Mouse (Mus musculus) limb, embryonic 11.5 days (tissue): ENCODE results near the gene Serpinb6b. TPM values are rescaled to one million over a fixed set of nuclear protein-coding genes. Genes with fewer than 3 reads are reported as not detected.
"Not testable (repeated sequence)": the region's sequence is repeated elsewhere in the genome, so short reads cannot be mapped to it uniquely, and the experiment has no call there.

Source experiments
- ATAC-seq: fragments of 200-750 bp; cut with Nextera tagmentation; 2 replicates; pipeline ENCODE4 v1.8.0; 2017; ENCODE audit warnings: low read depth; ENCODE audit not compliant: insufficient number of reproducible peaks, low FRiP score, low TSS enrichment
- DNase-seq: peaks from one replicate; pipeline ENCODE4 v3.0.0-alpha.2; 2015; ENCODE audit warnings: low spot score
- H3K27ac ChIP-seq: fragments of 300-500 bp; sonication (generic); replicated peaks from 2 replicates; pipeline ENCODE4 v1.5.1; 2014; ENCODE audit warnings: low read depth, mild to moderate bottlenecking, low read length
- H3K27me3 ChIP-seq: fragments of 300-500 bp; sonication (generic); 2 replicates; pipeline ENCODE4 v1.6.1; 2014; ENCODE audit warnings: mild to moderate bottlenecking, low read length, mixed read lengths; ENCODE audit not compliant: control insufficient read depth, insufficient read depth
- H3K36me3 ChIP-seq: fragments of 300-500 bp; sonication (generic); 2 replicates; pipeline ENCODE4 v1.6.1; 2014; ENCODE audit warnings: mild to moderate bottlenecking, low read length, moderate library complexity, mixed read lengths; ENCODE audit not compliant: control insufficient read depth, insufficient read depth
- H3K4me1 ChIP-seq: fragments of 300-500 bp; sonication (generic); 2 replicates; pipeline ENCODE4 v1.6.1; 2014; ENCODE audit warnings: low read length, mixed read lengths; ENCODE audit not compliant: control insufficient read depth, insufficient read depth
- H3K4me2 ChIP-seq: fragments of 300-500 bp; sonication (generic); 2 replicates; pipeline ENCODE4 v1.6.1; 2014; ENCODE audit warnings: low read depth, mild to moderate bottlenecking, moderate library complexity; ENCODE audit not compliant: severe bottlenecking
- H3K4me3 ChIP-seq: fragments of 300-500 bp; sonication (generic); 2 replicates; pipeline ENCODE4 v1.5.1; 2014; ENCODE audit warnings: low read depth, low read length
- H3K9ac ChIP-seq: fragments of 300-500 bp; sonication (generic); 2 replicates; pipeline ENCODE4 v1.6.1; 2014; ENCODE audit warnings: mild to moderate bottlenecking, low read length
- H3K9me3 ChIP-seq: fragments of 300-500 bp; sonication (generic); 2 replicates; pipeline ENCODE4 v1.6.1; 2016; ENCODE audit warnings: low read length; ENCODE audit not compliant: control insufficient read depth
- WGBS: fragments of 180-500 bp; shearing (Covaris S2); extraction: QIAGEN DNeasy Blood & Tissue Kit; methylation state at CpG from one replicate; pipeline ENCODE4 v1.1.7; 2014; 5-methylcytosine and 5-hydroxymethylcytosine counted together
- polyA plus RNA-seq: library from polyadenylated mRNA; unstranded; fragments of >200 nt; fragmentation: Nextera tagmentation; extraction: Ambion mirVana; gene quantifications from 2 replicates; pipeline ENCODE4 v1.2.1, GENCODE M21; 2014

The Serpinb6b gene
- polyA plus RNA-seq, 1 experiment from 2014 or later = 0.32 TPM

GRCm38 (mm10) chr13:32939191-32939590 lies 25.8 kb upstream of the Serpinb6b start:
- not testable (repeated sequence) for H3K4me3 ChIP-seq, H3K9ac ChIP-seq, ATAC-seq, H3K4me1 ChIP-seq, H3K9me3 ChIP-seq, H3K4me2 ChIP-seq, H3K27me3 ChIP-seq, DNase-seq, H3K27ac ChIP-seq, H3K36me3 ChIP-seq
- WGBS = 69% methylated on average over 3 of the region's 3 CpGs

GRCm38 (mm10) chr13:32956537-32956936 lies 8.5 kb upstream of the Serpinb6b start:
- Histone ChIP-seq H3K36me3 (no peaks in the 10 kb centered on the region), H3K9me3 (no peaks in the 10 kb centered on the region), H3K4me2 (no peak overlapping the region), H3K9ac (no peak overlapping the region), H3K27me3 (no peaks in the 10 kb centered on the region), H3K4me3 (no peak overlapping the region), H3K27ac (no peak overlapping the region), H3K4me1 (no peaks in the 10 kb centered on the region)
- no peak for DNase-seq
- no peak for ATAC-seq
- 66% methylated on average over 4 of the region's 4 CpGs for WGBS

GRCm38 (mm10) chr13:32957917-32958316 lies 7.1 kb upstream of the Serpinb6b start:
- Histone ChIP-seq H3K4me1 (no peaks in the 10 kb centered on the region), H3K27me3 (no peaks in the 10 kb centered on the region), H3K4me3 (no peak overlapping the region), H3K36me3 (no peaks in the 10 kb centered on the region), H3K4me2 (no peak overlapping the region), H3K9ac (no peak overlapping the region), H3K9me3 (no peaks in the 10 kb centered on the region), H3K27ac (no peak overlapping the region)
- WGBS = 87% methylated on average over 4 of the region's 4 CpGs
- no peak for ATAC-seq
- DNase-seq = no peak

- H3K9me3 ChIP-seq, H3K27ac ChIP-seq, H3K4me2 ChIP-seq, ATAC-seq, H3K9ac ChIP-seq, H3K4me3 ChIP-seq, DNase-seq, H3K27me3 ChIP-seq, H3K4me1 ChIP-seq, H3K36me3 ChIP-seq: not testable (repeated sequence)
- 90% methylated on average over 7 of the region's 7 CpGs for WGBS
These were observed 6.5 kb upstream of the Serpinb6b start for GRCm38 (mm10) chr13:32958521-32958920.

GRCm38 (mm10) chr13:32963990-32964753 lies 837 bp upstream of the Serpinb6b start:
- no peaks in the 10 kb centered on the region for H3K9me3 ChIP-seq
- DNase-seq = no peak
- no peak overlapping the region for H3K27ac ChIP-seq
- H3K36me3 ChIP-seq = no peaks in the 10 kb centered on the region
- no peak for ATAC-seq
- H3K4me2 ChIP-seq = no peak overlapping the region
- 89% methylated on average over 9 of the region's 9 CpGs for WGBS
- no peaks in the 10 kb centered on the region for H3K4me1 ChIP-seq
- no peak overlapping the region for H3K9ac ChIP-seq
- no peaks in the 10 kb centered on the region for H3K27me3 ChIP-seq
- H3K4me3 ChIP-seq = no peak overlapping the region

- DNase-seq = no peak
- Histone ChIP-seq H3K36me3 (no peaks in the 10 kb centered on the region), H3K27ac (no peak overlapping the region), H3K4me2 (no peak overlapping the region), H3K9ac (no peak overlapping the region), H3K4me3 (no peak overlapping the region), H3K27me3 (no peaks in the 10 kb centered on the region), H3K9me3 (no peaks in the 10 kb centered on the region), H3K4me1 (no peaks in the 10 kb centered on the region)
- 73% methylated on average over 5 of the region's 5 CpGs for WGBS
- ATAC-seq = no peak
These were observed 1.1 kb downstream of the Serpinb6b start for GRCm38 (mm10) chr13:32966116-32966515.

- Histone ChIP-seq H3K27ac (no peak overlapping the region), H3K27me3 (no peaks in the 10 kb centered on the region), H3K9me3 (no peaks in the 10 kb centered on the region), H3K36me3 (no peaks in the 10 kb centered on the region), H3K4me3 (no peak overlapping the region), H3K4me2 (no peak overlapping the region), H3K4me1 (no peaks in the 10 kb centered on the region), H3K9ac (no peak overlapping the region)
- ATAC-seq (no peak), DNase-seq (no peak)
These were observed 2.2 kb downstream of the Serpinb6b start for GRCm38 (mm10) chr13:32967233-32967632.

GRCm38 (mm10) chr13:32968353-32968984 lies 3.5 kb downstream of the Serpinb6b start:
- Histone ChIP-seq H3K9ac (no peak overlapping the region), H3K4me2 (no peak overlapping the region), H3K4me3 (no peak overlapping the region), H3K4me1 (no peaks in the 10 kb centered on the region), H3K27ac (no peak overlapping the region), H3K9me3 (no peaks in the 10 kb centered on the region), H3K36me3 (no peaks in the 10 kb centered on the region), H3K27me3 (no peaks in the 10 kb centered on the region)
- WGBS = 79% methylated on average over 5 of the region's 5 CpGs
- no peak for DNase-seq
- no peak for ATAC-seq
